Mouse (Mus musculus) neural tube, embryonic 13.5 days (tissue): ENCODE measurements at regions not wholly inside any gene's neighbourhood (a gene's known extent, or its start where the extent isn't known, plus 50 kb on each side); places are given as distances from the start of the nearest gene placed in this dataset.
A peak's percentile ranks its signal among the peaks of the same experiment; 100 is the strongest.

Experiments
- ATAC-seq: fragments of 200-750 bp; cut with Nextera tagmentation; 2 replicates; pipeline ENCODE4 v1.8.0; 2017; ENCODE audit warnings: low read depth, mild to moderate bottlenecking, moderate TSS enrichment, moderate library complexity
- H3K27ac ChIP-seq: fragments of 300-500 bp; sonication (generic); replicated peaks from 2 replicates; pipeline ENCODE4 v1.5.1; 2015; ENCODE audit warnings: moderate library complexity, mild to moderate bottlenecking, inconsistent platforms
- H3K27me3 ChIP-seq: fragments of 300-500 bp; sonication (generic); 2 replicates; pipeline ENCODE4 v1.6.1; 2015; ENCODE audit warnings: mild to moderate bottlenecking, inconsistent platforms
- H3K36me3 ChIP-seq: fragments of 300-500 bp; sonication (generic); 2 replicates; pipeline ENCODE4 v1.6.1; 2015; ENCODE audit warnings: mild to moderate bottlenecking, inconsistent platforms
- H3K4me1 ChIP-seq: fragments of 300-500 bp; sonication (generic); replicated peaks from 2 replicates; pipeline ENCODE4 v1.6.1; 2015; ENCODE audit warnings: inconsistent platforms
- H3K4me2 ChIP-seq: fragments of 300-500 bp; sonication (generic); 2 replicates; pipeline ENCODE4 v1.6.1; 2015; ENCODE audit warnings: inconsistent platforms, mild to moderate bottlenecking, moderate library complexity
- H3K4me3 ChIP-seq: fragments of 300-500 bp; sonication (generic); 2 replicates; pipeline ENCODE4 v1.5.1; 2015; ENCODE audit warnings: mild to moderate bottlenecking, inconsistent platforms
- H3K9ac ChIP-seq: fragments of 300-500 bp; sonication (generic); 2 replicates; pipeline ENCODE4 v1.6.1; 2015; ENCODE audit warnings: moderate library complexity, mild to moderate bottlenecking, inconsistent platforms
- H3K9me3 ChIP-seq: fragments of 300-500 bp; sonication (generic); 2 replicates; pipeline ENCODE4 v1.6.1; 2016; ENCODE audit warnings: inconsistent platforms
- WGBS: fragments of 180-500 bp; shearing (Covaris S2); methylation state at CpG from one replicate; pipeline ENCODE4 v1.1.7; 2015; 5-methylcytosine and 5-hydroxymethylcytosine counted together

DNA sequence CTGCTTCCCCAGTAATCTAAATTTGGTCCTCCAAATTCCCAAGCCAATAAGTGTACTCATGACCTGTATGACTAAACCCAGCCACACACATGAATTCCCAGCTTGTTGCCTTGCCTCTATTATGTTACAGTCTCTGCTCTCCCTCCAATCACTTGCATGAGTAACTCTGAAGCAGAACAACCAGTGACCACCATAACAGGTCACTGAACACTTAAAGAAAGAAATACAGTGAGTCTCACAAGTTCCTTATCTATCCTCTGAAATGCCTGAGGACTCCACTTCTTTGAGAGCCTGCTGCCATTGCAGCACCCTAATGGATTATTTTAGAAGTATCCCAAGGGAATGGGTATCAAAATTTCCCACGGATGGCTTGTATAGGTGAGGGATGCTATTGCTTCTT lies 909.7 kb downstream of the Sorcs3 start:
- no peaks in the 10 kb centered on the region for H3K9me3 ChIP-seq
- 36% methylated on average over 1 of the region's 1 CpGs for WGBS
- ATAC-seq, result no peak
- H3K4me2 ChIP-seq, result no peak overlapping the region
- no peak overlapping the region for H3K27ac ChIP-seq
- peaks cover 4% of the 10 kb centered on the region; the same call in 1 of the 2 replicates for H3K4me1 ChIP-seq
- no peak overlapping the region for H3K9ac ChIP-seq
- no peak overlapping the region for H3K4me3 ChIP-seq
- H3K36me3 ChIP-seq, result no peaks in the 10 kb centered on the region
- 0 out of 2 replicates have a peak, but pooled peaks cover 5% of the 10 kb centered on the region for H3K27me3 ChIP-seq

DNA sequence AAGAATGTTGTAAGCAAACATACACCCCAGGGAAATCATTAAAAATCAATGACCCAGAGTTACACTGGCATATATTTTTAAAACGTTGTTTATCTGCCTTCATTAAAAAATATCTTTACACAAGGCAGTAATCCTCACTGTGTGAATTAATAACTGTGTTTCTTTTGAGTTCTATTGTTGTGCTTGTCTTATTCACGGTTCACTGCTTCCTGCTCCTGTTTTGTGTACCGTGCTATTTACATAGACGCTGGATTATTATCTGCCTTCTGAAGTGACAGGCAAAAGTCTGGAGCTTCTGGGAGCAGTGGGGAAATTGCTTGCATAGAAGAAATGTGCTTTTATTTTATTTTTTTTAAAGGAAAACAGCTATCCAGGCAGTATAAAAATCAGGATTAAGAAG lies 925.8 kb downstream of the Sorcs3 start:
- Histone ChIP-seq H3K27me3 (no peaks in the 10 kb centered on the region), H3K4me1 (peaks cover 10% of the 10 kb centered on the region), H3K9me3 (no peaks in the 10 kb centered on the region), H3K4me3 (no peak overlapping the region), H3K9ac (no peak overlapping the region), H3K27ac (peak overlapping the region; percentile 54), H3K36me3 (no peaks in the 10 kb centered on the region), H3K4me2 (no peak overlapping the region)
- ATAC-seq, result no peak
- WGBS, result 25% methylated on average over 4 of the region's 4 CpGs

DNA sequence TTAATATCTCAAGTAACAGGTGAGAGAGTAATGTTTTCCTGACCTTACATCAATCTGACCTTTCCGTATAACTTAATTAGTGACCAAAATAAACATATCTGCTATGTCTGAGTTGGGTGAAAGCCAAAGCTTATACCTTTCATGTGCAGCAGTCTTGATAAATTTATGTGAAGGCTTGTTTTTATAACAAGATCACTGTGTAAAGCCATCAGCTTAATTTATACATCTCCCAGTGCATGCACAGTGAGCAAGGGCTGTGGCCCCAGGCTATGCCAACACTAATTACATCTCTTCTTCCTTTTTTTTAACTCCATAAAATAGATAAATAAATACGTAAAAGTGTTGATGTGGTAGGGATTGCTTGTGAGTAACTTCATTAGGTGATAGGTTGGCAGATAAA lies 966.3 kb downstream of the Sorcs3 start:
- Histone ChIP-seq H3K36me3 (no peaks in the 10 kb centered on the region), H3K4me2 (no peak overlapping the region), H3K4me1 (no peaks in the 10 kb centered on the region), H3K4me3 (no peak overlapping the region), H3K9ac (no peak overlapping the region), H3K27me3 (no peaks in the 10 kb centered on the region), H3K9me3 (no peaks in the 10 kb centered on the region), H3K27ac (no peak overlapping the region)
- no peak for ATAC-seq
- 53% methylated on average over 2 of the region's 2 CpGs for WGBS

DNA sequence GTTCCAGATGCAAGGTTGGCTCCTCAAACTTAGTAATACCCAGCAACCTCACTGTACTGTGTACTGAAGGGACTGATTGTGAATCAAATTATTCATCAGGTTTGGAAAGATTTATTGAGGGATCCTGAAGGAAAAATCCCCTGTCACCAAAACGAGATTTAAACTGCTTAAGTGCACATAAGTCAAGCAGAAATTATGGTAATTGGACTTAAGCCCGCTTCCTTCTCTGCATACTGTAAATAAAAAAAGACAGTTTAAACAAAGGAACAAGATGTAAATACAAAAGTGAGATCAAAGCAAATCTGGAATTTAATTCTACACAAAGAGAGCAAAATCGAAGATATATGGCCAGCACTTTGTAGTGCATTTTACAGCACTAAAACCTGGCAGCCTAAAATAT lies 1002.1 kb downstream of the Sorcs3 start:
- no peak for ATAC-seq
- no peak overlapping the region for H3K9ac ChIP-seq
- WGBS, result 51% methylated on average over 3 of the region's 3 CpGs

DNA sequence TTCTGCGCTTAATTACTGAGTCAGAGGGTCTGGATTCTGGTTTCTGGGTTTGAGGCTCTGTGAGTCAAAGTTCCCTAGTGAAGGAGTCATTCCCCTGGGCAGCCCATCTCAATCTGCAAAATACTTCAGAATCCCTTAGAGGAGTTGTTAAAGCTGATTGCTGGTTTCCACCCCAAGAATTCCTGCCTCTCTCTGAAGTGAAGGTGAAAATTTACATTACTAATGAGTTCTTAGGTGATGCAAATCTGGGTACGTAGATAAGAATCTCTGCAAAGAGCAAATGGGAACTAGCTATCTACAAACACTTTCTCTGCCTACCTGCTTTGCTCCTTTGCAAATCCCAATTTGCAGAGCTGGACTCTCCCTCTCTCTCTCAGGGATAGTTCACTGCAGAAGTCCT lies 1036.8 kb downstream of the Sorcs3 start:
- ATAC-seq, result no peak
- whole genome bisulfite sequencing, result 54% methylated on average over 2 of the region's 2 CpGs
- H3K4me2 ChIP-seq, result no peak overlapping the region

More for the DNA sequence above, 1002.1 kb downstream of the Sorcs3 start:
- Histone ChIP-seq H3K9me3 (no peaks in the 10 kb centered on the region), H3K4me2 (no peak overlapping the region), H3K4me3 (no peak overlapping the region), H3K27ac (no peak overlapping the region), H3K27me3 (no peaks in the 10 kb centered on the region), H3K4me1 (no peaks in the 10 kb centered on the region), H3K36me3 (no peaks in the 10 kb centered on the region)

DNA sequence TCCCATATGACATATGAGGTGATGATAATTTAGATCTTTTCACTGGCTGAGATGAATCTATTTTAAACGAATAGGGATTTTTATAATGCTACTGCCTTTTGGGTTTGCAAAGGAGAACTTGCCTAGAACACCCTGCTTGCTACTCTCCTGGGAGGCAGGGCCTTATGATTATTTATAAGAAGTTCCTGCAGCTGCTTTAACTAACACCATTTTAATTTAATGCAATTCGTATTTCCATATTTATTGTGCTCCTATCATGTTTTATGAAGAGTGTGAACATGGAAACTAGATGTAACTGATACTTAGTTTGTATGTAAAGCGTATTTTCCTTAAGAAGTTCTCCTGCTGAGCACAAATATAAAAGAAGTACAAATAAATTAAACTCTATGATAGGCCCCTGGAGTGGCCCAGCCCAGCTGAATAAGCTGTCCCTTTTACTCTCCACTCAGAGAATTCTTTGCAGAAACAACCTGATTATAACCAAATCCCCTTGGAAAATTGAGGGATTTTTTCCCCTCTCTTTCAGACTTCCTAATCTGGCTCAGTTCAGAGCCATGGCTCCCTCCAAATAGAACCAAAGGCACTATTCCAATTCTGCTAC lies 1039.4 kb downstream of the Sorcs3 start:
- WGBS, result 43% methylated on average over 3 of the region's 3 CpGs
- H3K9me3 ChIP-seq, result no peaks in the 10 kb centered on the region
- no peaks in the 10 kb centered on the region for H3K36me3 ChIP-seq
- no peaks in the 10 kb centered on the region for H3K27me3 ChIP-seq
- H3K9ac ChIP-seq, result no peak overlapping the region
- H3K4me1 ChIP-seq, result peaks cover 15% of the 10 kb centered on the region
- H3K4me3 ChIP-seq, result no peak overlapping the region
- no peak overlapping the region for H3K4me2 ChIP-seq
- no peak for ATAC-seq
- no peak overlapping the region for H3K27ac ChIP-seq

More for the DNA sequence above, 1036.8 kb downstream of the Sorcs3 start:
- H3K36me3 ChIP-seq, result no peaks in the 10 kb centered on the region
- H3K27ac ChIP-seq, result no peak overlapping the region
- no peaks in the 10 kb centered on the region for H3K27me3 ChIP-seq
- no peak overlapping the region for H3K9ac ChIP-seq
- no peaks in the 10 kb centered on the region for H3K9me3 ChIP-seq
- H3K4me1 ChIP-seq, result peaks cover 15% of the 10 kb centered on the region
- no peak overlapping the region for H3K4me3 ChIP-seq

DNA sequence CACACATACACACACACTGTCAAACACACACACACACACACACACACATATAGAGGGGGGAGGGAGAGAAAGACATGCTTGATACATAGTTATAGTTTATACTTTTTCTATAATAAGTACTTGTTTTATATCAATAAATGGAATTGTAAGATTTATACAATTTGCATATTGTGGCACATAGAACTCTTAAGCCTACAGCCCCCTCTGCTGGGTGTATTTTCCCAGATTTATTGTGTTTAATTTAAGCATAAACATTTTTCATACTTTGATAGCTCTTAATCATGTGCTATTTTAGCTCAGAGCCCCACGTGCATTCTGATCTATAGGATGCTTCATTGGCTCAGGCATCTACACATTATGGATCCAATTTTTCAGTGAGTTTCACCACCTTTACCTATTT lies 1058.8 kb downstream of the Sorcs3 start:
- Histone ChIP-seq H3K4me1 (no peaks in the 10 kb centered on the region), H3K4me2 (no peak overlapping the region), H3K36me3 (no peaks in the 10 kb centered on the region), H3K27me3 (no peaks in the 10 kb centered on the region), H3K9ac (no peak overlapping the region), H3K9me3 (no peaks in the 10 kb centered on the region), H3K27ac (no peak overlapping the region), H3K4me3 (no peak overlapping the region)
- no peak for ATAC-seq
- WGBS, result 69% methylated on average over 1 of the region's 1 CpGs

DNA sequence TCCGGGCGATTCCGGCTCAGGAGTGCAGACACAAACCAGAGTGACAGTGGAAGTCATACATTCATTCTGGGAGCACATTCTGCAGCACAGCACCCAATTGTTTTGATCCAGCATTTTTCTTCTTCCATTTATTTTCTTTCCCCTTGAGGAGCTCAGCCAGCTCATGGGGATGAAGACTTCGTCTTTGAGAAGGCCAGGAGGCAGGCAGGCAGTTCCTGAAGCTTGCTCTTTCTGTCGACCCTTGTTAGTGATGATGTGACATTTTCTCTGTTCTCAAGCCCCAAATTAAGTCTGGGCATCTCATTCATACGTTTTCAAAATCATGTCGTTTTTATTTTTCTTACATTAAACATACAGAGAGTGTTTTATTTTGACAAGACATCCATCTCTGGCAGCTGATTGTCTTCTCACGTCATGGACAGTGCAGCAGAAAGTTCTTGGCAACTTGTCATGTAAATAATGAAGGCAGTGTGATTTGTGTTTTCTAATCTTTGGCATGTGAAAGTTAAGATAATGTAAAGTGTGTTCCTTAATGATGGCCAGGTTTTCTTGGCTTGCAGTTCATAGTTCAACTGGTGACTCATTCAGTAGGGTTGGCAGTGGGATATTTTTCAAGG lies 1062.1 kb downstream of the Sorcs3 start:
- WGBS, result 75% methylated on average over 8 of the region's 8 CpGs
- no peak overlapping the region for H3K27ac ChIP-seq
- H3K4me2 ChIP-seq, result no peak overlapping the region
- no peaks in the 10 kb centered on the region for H3K27me3 ChIP-seq
- no peak overlapping the region for H3K9ac ChIP-seq
- no peak for ATAC-seq
- no peaks in the 10 kb centered on the region for H3K9me3 ChIP-seq
- no peak overlapping the region for H3K4me3 ChIP-seq
- H3K4me1 ChIP-seq, result peaks cover 3% of the 10 kb centered on the region; the same call in 1 of the 2 replicates
- H3K36me3 ChIP-seq, result no peaks in the 10 kb centered on the region

DNA sequence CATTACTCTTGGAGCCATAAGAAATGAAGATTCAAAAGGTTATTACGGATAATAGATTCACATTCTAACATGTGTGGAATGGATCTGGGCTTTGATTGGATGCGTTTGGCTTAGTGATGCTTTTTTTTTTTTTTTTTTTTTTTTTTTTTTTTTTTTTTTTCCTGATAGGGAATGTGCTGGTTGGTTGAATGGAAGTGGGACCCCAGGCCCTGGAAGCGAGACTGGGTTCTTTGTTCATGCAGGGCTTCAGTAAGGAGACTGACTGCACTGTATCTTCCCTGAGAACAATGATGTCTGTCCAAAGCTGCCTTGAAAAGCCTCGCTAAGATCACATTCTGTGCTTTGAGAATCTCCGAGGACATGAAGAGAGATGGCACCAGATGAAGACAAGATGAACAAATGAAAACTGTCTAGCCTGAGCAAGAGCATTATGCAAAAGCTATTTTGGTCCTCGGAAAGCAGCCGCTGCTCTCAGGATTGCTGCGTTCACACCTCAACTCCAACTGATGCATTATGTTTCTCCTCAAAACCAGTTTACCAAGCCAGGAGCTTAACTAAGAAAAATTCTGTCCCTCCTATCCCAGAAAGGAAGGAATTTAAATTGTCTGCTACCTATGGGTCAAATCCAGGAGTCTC lies 1076.9 kb downstream of the Sorcs3 start:
- no peak overlapping the region for H3K4me3 ChIP-seq
- 43% methylated on average over 8 of the region's 8 CpGs for WGBS

DNA sequence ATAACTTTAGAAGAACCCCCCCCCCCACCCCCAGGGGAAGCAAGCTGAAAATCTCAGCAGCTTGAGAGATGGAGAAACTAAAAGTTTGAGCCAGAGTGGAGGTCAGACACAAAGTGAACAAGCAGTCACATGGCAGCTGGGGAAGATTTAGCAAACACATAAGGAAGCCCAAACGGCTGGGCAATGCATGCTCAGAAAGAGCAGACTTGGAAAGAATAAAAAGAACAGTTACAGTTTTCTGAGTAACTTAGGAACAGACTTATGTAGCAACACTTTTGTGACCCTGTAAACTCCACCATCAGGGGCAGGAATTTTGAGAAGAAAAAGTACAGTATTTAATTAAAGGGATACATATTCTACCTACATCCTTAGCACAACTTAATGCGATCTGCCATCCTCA lies 1089.2 kb downstream of the Sorcs3 start:
- 74% methylated on average over 2 of the region's 2 CpGs for WGBS

More for the DNA sequence above, 1076.9 kb downstream of the Sorcs3 start:
- no peaks in the 10 kb centered on the region for H3K36me3 ChIP-seq
- no peaks in the 10 kb centered on the region for H3K9me3 ChIP-seq
- H3K27me3 ChIP-seq, result no peaks in the 10 kb centered on the region
- no peak for ATAC-seq
- H3K4me1 ChIP-seq, result 0 out of 2 replicates have a peak, but pooled peaks cover 3% of the 10 kb centered on the region
- no peak overlapping the region for H3K9ac ChIP-seq
- H3K27ac ChIP-seq, result no peak overlapping the region
- no peak overlapping the region for H3K4me2 ChIP-seq

DNA sequence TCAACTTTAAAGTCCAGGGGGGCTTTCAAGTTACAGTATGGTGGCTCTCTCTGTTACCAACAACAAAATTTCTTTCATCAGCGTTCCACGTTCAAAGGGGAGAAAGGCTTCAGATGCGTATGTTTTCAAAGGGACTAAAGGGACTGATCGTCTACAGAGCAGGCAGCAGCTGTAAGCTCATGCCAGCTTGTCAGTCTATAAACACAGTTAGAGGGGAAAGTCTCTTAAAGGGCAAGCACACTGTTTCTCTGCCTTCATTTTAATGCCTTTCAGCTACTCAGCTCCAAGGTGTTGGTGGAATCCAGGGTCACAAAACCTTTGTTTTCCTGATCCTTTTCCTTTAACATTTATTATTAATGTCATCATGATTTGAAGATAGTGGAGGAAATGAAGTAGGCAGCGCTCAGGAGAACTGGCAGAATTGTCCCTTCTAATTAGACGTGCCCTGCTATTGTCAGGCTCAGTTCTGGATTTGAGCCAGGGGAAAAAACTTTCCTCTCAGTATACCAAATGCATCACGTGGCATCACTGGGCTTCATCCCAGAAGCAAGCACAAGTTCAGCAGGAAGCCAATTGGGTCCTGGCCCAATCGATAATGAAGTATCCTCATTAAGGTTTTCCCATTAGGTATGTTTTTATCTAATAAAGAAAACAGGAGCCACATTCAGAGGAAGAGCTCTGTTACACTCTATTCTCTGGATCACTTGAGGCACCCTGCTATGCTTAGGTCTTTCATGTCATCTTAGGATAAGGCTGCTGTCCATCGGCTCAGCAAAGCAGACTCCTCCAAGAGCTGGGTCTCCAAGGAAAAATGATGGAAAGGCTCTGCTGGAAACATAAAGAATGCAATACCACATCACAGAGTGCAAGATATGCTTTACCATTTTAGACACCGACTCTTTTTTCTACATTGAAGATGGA lies 1093.8 kb downstream of the Sorcs3 start:
- no peaks in the 10 kb centered on the region for H3K36me3 ChIP-seq
- no peak overlapping the region; the same call in 1 of the 2 replicates for H3K27ac ChIP-seq
- peak; percentile 79 for ATAC-seq
- H3K4me3 ChIP-seq, result 0 out of 2 replicates have a peak overlapping the region, but pooled peaks have one; percentile 0
- H3K9ac ChIP-seq, result no peak overlapping the region
- peak overlapping the region; percentile 37 for H3K4me2 ChIP-seq
- H3K9me3 ChIP-seq, result no peaks in the 10 kb centered on the region
- no peaks in the 10 kb centered on the region for H3K27me3 ChIP-seq
- H3K4me1 ChIP-seq, result peaks cover 16% of the 10 kb centered on the region
- 28% methylated on average over 10 of the region's 10 CpGs for WGBS

More for the DNA sequence above, 1089.2 kb downstream of the Sorcs3 start:
- no peak overlapping the region for H3K27ac ChIP-seq
- H3K9ac ChIP-seq, result no peak overlapping the region
- H3K4me3 ChIP-seq, result no peak overlapping the region
- ATAC-seq, result no peak
- H3K4me2 ChIP-seq, result no peak overlapping the region
- H3K27me3 ChIP-seq, result no peaks in the 10 kb centered on the region
- no peaks in the 10 kb centered on the region for H3K36me3 ChIP-seq
- peaks cover 14% of the 10 kb centered on the region for H3K4me1 ChIP-seq
- H3K9me3 ChIP-seq, result no peaks in the 10 kb centered on the region
